Mouse (Mus musculus) gastrocnemius, adult 8-10 months (tissue): ENCODE measurements around the gene Olig2. TPM values are rescaled to one million over a fixed set of nuclear protein-coding genes. Genes with fewer than 3 reads are reported as not detected.

Experiments used
- DNase-seq, 2 experiments: peaks; one replicate each; pipeline ENCODE4 v3.0.0; 2022; ENCODE audit warnings: low spot score in 2 of 2
- total RNA-seq, 4 experiments: library from RNA; stranded (reverse); gene quantifications; 2 replicates each; pipeline ENCODE4 v1.2.4; 2022

The Olig2 gene
- total RNA-seq, 4 experiments from 2014 or later = not detected

DNA sequence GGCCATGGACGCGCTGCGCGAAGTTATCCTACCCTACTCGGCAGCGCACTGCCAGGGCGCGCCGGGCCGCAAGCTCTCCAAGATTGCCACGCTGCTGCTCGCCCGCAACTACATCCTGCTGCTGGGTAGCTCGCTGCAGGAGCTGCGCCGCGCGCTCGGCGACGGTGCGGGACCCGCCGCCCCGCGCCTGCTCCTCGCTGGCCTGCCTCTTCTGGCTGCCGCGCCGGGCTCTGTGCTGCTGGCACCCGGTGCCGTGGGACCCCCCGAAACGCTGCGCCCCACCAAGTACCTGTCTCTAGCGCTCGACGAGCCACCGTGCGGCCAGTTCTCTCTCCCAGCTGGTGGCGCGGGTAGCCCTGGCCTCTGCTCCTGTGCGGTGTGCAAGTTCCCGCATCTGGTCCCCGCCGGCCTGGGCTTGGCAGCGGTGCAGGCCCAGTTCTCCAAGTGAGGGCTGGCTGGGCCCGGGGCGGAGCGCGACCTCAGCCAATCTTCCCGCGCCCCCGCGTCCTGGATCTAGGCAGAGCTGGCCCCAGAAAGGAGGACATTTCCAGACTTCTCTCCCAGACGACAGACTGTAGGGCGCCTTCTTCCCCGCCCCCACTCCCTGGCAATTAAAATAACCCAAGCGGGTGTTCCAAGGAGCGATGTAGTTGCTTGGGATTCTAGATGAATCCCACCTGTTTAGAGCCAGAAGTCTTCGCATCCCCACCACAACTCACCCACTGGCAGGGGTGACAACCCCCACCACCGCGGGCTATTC, 45.1 kb downstream of the Olig2 start:
- DNase-seq = no peak

- DNase-seq = no peak
Observed at GRCm38 (mm10) chr16:91270982-91271549, 45.8 kb downstream of the Olig2 start.

- DNase-seq = no peak
Observed at GRCm38 (mm10) chr16:91271634-91272033, 46.4 kb downstream of the Olig2 start.

Other genes starting within 250 kb of the Olig2 start
- 1 to 10 TPM; 6.8 to 9.8 (median 8.5) TPM for gene Synj1, start 214.1 kb upstream of the Olig2 start, total RNA-seq
- gene Paxbp1, start 180.9 kb upstream of the Olig2 start, total RNA-seq = 10 to 100 TPM in 1 of 4 experiments, 1 to 10 TPM in 3; 5.0 to 10.3 (median 6.2) TPM
- under 1 TPM in 3 of 4 experiments, not detected in 1; 0.19 to 0.39 (median 0.34) TPM for gene 4932438H23Rik, start 130.3 kb upstream of the Olig2 start, total RNA-seq
- gene Olig1, start 44.3 kb downstream of the Olig2 start, total RNA-seq = not detected
- 1 to 10 TPM; 2.6 to 5.1 (median 4.2) TPM for gene Ifnar2, start 147.3 kb downstream of the Olig2 start, total RNA-seq
- gene Gm21970, start 166.3 kb downstream of the Olig2 start, total RNA-seq = 1 to 10 TPM in 1 of 4 experiments, not detected in 3; 1.3 TPM
- gene Il10rb, start 180.7 kb downstream of the Olig2 start, total RNA-seq = 1 to 10 TPM; 4.4 to 6.4 (median 5.0) TPM